Mouse (Mus musculus): ENCODE results near the gene Deaf1. TPM values are rescaled to one million over a fixed set of nuclear protein-coding genes. Genes with fewer than 3 reads are reported as not detected.

Deaf1 gene
- total and polyA plus RNA-seq, 3 experiments = 3.5 to 31.6 (median 10.0) TPM

- Histone ChIP-seq H3K9me3 (replicated peaks; ENCODE audit: low read length) (no peaks in the 10 kb centered on the region), H3K79me2 (replicated peaks; ENCODE audit: control insufficient read depth, extremely low read depth, insufficient read depth, poor library complexity, severe bottlenecking) (no peaks in the 10 kb centered on the region), H3K9ac (ENCODE audit: insufficient read depth, low read depth) (no peak overlapping the region), H3K27me3 (replicated peaks) (peaks cover 22% of the 10 kb centered on the region), H3K36me3 (replicated peaks in 1 of 2; ENCODE audit: control insufficient read depth in 1 of 2, insufficient read depth in 1 of 2, low read length in 1 of 2) (no peaks in the 10 kb centered on the region), H3K4me2 (ENCODE audit: insufficient read depth, low read depth, poor library complexity, severe bottlenecking) (no peak overlapping the region), H3K4me3 (replicated peaks in 1 of 3; ENCODE audit: low read depth in 2 of 3, low read length in 2 of 3, poor library complexity in 1 of 3) (no peak overlapping the region), H3K4me1 (ENCODE audit: control insufficient read depth in 1 of 2, insufficient read depth in 2 of 2) (peaks cover 11 to 23% of the 10 kb centered on the region in 2 experiments), H3K27ac (ENCODE audit: insufficient read depth, low read depth) (no peak overlapping the region)
- TF ChIP-seq MAFK (IDR thresholded peaks at IDR 0.05; ENCODE audit: insufficient replicate concordance, low read length) (no peak), TBP (conservative IDR thresholded peaks at IDR 0.05; ENCODE audit: low read depth, low read length) (no peak), BHLHE40 (IDR thresholded peaks at IDR 0.05; ENCODE audit: low read depth, low read length) (no peak), ZNF384 (IDR thresholded peaks at IDR 0.05; ENCODE audit: low read depth, low read length) (no peak), ZC3H11A (IDR thresholded peaks at IDR 0.05; ENCODE audit: low read depth, low read length) (no peak), UBTF (IDR thresholded peaks at IDR 0.05; ENCODE audit: low read depth, low read length) (no peak), ELF1 (IDR thresholded peaks at IDR 0.05; ENCODE audit: low read depth, low read length) (no peak), TCF12 (IDR thresholded peaks at IDR 0.05; ENCODE audit: low read depth, low read length) (no peak), JUN (IDR thresholded peaks at IDR 0.05; ENCODE audit: insufficient read depth, low read depth, low read length) (no peak), USF1 (IDR thresholded peaks at IDR 0.05; ENCODE audit: low read depth, low read length) (no peak), CHD1 (IDR thresholded peaks at IDR 0.05; ENCODE audit: low read depth, low read length) (no peak), ETS1 (conservative IDR thresholded peaks at IDR 0.05; ENCODE audit: low read depth, low read length) (no peak), PAX5 (IDR thresholded peaks at IDR 0.05; ENCODE audit: low read length) (no peak), MEF2A (IDR thresholded peaks at IDR 0.05; ENCODE audit: borderline replicate concordance, low read depth, low read length) (no peak)
- in situ Hi-C loops (cut with MboI; ENCODE audit: low pct_ligation_motif_present, low pct_unique_long_range_greater_than_20kb, low sequenced_read_pairs) = loop anchor here (10.0 to 25.0 kb wide), 2 partner anchors 97 to 374 kb away; partner anchors contain the start of gene Irf7
- dilution Hi-C loops (cut with MboI; ENCODE audit: extremely low pct_ligation_motif_present, extremely low pct_unique_long_range_greater_than_20kb, low sequenced_read_pairs) = no loop called here
- no peak for DNase-seq (ENCODE audit: extremely low read depth)
Measured at GRCm38 (mm10) chr7:141361510-141361909, 34.0 kb upstream of the Deaf1 start.

GRCm38 (mm10) chr7:141356971-141357370, 29.5 kb upstream of the Deaf1 start:
- H3K4me2 ChIP-seq (ENCODE audit: insufficient read depth, low read depth, poor library complexity, severe bottlenecking) = no peak overlapping the region
- H3K27me3 ChIP-seq (replicated peaks) = peaks cover 12% of the 10 kb centered on the region
- dilution Hi-C loops (cut with MboI; ENCODE audit: extremely low pct_ligation_motif_present, extremely low pct_unique_long_range_greater_than_20kb, low sequenced_read_pairs) = no loop called here
- H3K9me3 ChIP-seq (replicated peaks; ENCODE audit: low read length) = no peaks in the 10 kb centered on the region
- no peaks in the 10 kb centered on the region for H3K79me2 ChIP-seq (replicated peaks; ENCODE audit: control insufficient read depth, extremely low read depth, insufficient read depth, poor library complexity, severe bottlenecking)
- no peak overlapping the region for H3K27ac ChIP-seq (ENCODE audit: insufficient read depth, low read depth)
- no peaks in the 10 kb centered on the region for H3K36me3 ChIP-seq (replicated peaks in 1 of 2; ENCODE audit: control insufficient read depth in 1 of 2, insufficient read depth in 1 of 2, low read length in 1 of 2)
- no peak overlapping the region for H3K4me3 ChIP-seq (replicated peaks in 1 of 3; ENCODE audit: low read depth in 2 of 3, low read length in 2 of 3, poor library complexity in 1 of 3)
- H3K4me1 ChIP-seq (ENCODE audit: control insufficient read depth in 1 of 2, insufficient read depth in 2 of 2) = peaks cover 11 to 29% of the 10 kb centered on the region in 2 experiments
- in situ Hi-C loops (cut with MboI; ENCODE audit: low pct_ligation_motif_present, low pct_unique_long_range_greater_than_20kb, low sequenced_read_pairs) = loop anchor here (5.0 to 25.0 kb wide), 2 partner anchors 260 to 370 kb away; no protein-coding TSS in a partner anchor
- TF ChIP-seq MXI1 (IDR thresholded peaks at IDR 0.05; ENCODE audit: low read depth, low read length) = no peak
- no peak for TF ChIP-seq CHD2 (IDR thresholded peaks at IDR 0.05; ENCODE audit: low read length)
- no peak for TF ChIP-seq ETS1 (conservative IDR thresholded peaks at IDR 0.05; ENCODE audit: low read depth, low read length)
- no peak for TF ChIP-seq SMC3 (IDR thresholded peaks at IDR 0.05; ENCODE audit: low read depth, low read length)
- TF ChIP-seq ZKSCAN1 (IDR thresholded peaks at IDR 0.05; ENCODE audit: borderline replicate concordance, low read depth, low read length) = no peak
- TF ChIP-seq CTCF (conservative IDR thresholded peaks at IDR 0.05 in 1 of 2, IDR thresholded peaks at IDR 0.05 in 1 of 2; ENCODE audit: low read depth in 2 of 2, low read length in 2 of 2) = no peak
- no peak for TF ChIP-seq E2F4 (IDR thresholded peaks at IDR 0.05; ENCODE audit: insufficient replicate concordance, low read depth, low read length)
- no peak for TF ChIP-seq USF1 (IDR thresholded peaks at IDR 0.05; ENCODE audit: low read depth, low read length)
- TF ChIP-seq ZC3H11A (IDR thresholded peaks at IDR 0.05; ENCODE audit: low read depth, low read length) = no peak
- no peak for TF ChIP-seq SIN3A (IDR thresholded peaks at IDR 0.05; ENCODE audit: low read length)
- TF ChIP-seq EP300 (IDR thresholded peaks at IDR 0.05; ENCODE audit: low read length) = no peak
- no peak for TF ChIP-seq NRF1 (IDR thresholded peaks at IDR 0.05; ENCODE audit: low read depth, low read length)
- no peak for TF ChIP-seq MEF2A (IDR thresholded peaks at IDR 0.05; ENCODE audit: borderline replicate concordance, low read depth, low read length)
- no peak for TF ChIP-seq ZNF384 (IDR thresholded peaks at IDR 0.05; ENCODE audit: low read depth, low read length)
- TF ChIP-seq POLR2A (IDR thresholded peaks at IDR 0.05; ENCODE audit: low read depth, low read length) = no peak
- TF ChIP-seq PAX5 (IDR thresholded peaks at IDR 0.05; ENCODE audit: low read length) = no peak
- no peak overlapping the region for H3K9ac ChIP-seq (ENCODE audit: insufficient read depth, low read depth)
- no peak for DNase-seq (ENCODE audit: extremely low read depth)

Data from CH12.LX (cell line).